Mouse (Mus musculus): ENCODE measurements around the gene March1. TPM values are rescaled to one million over a fixed set of nuclear protein-coding genes. Genes with fewer than 3 reads are reported as not detected.

March1 gene
- polyA plus RNA-seq, 1 experiment from 2014 or later, result 0.97 TPM

DNA sequence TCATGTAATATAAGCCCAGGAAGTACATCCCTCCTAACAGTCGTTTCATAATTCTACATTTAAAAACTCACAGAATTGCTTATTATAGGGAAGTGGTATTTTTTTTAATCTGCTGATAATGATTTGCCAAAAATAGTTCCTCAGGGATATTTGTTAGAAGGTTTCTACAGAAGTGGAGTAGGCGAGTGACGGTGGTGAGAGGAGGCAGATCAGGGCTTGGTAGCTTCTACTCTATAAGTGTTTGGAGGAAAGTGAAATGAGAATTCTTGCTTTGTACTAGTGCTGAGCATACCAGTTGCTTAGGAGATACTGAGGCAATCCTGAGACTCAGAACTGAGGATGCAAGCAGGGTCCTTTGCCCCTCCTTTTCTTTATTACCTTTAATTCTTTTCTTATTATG, 476.5 kb downstream of the March1 start:
- Histone ChIP-seq H3K4me3 (no peak overlapping the region), H3K27ac (no peak overlapping the region), H3K4me1 (no peaks in the 10 kb centered on the region), H3K36me3 (replicated peaks) (no peaks in the 10 kb centered on the region), H3K9me3 (no peaks in the 10 kb centered on the region), H3K27me3 (ENCODE audit: poor library complexity, severe bottlenecking) (no peaks in the 10 kb centered on the region)
- WGBS, result 92% methylated on average over 3 of the region's 3 CpGs
- no peak for DNase-seq (ENCODE audit: extremely low spot score, low spot score)

DNA sequence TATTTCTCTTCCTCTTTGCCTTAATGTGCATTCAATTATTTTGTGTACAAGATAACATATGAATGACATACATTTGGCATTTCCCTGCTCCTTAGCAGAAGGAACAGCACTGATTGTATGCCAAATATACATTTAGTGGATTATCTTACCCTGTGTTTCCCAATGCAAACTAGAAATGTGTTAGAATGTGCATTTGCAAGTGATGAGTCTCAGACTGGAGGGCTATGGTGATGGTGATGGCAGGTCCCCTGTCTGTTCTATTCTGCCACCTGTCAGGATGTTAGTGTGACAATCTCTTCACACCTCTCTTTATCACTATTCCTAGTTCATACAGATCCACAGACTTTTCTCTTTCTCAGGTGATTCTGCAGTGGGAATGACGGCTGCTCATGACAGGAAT, 480.4 kb downstream of the March1 start:
- H3K27me3 ChIP-seq (ENCODE audit: poor library complexity, severe bottlenecking), result no peaks in the 10 kb centered on the region
- 86% methylated on average over 1 of the region's 1 CpGs for WGBS
- no peaks in the 10 kb centered on the region for H3K9me3 ChIP-seq
- H3K4me3 ChIP-seq, result no peak overlapping the region
- no peak for DNase-seq (ENCODE audit: extremely low spot score, low spot score)
- H3K27ac ChIP-seq, result no peak overlapping the region
- H3K36me3 ChIP-seq (replicated peaks), result no peaks in the 10 kb centered on the region
- H3K4me1 ChIP-seq, result no peaks in the 10 kb centered on the region

DNA sequence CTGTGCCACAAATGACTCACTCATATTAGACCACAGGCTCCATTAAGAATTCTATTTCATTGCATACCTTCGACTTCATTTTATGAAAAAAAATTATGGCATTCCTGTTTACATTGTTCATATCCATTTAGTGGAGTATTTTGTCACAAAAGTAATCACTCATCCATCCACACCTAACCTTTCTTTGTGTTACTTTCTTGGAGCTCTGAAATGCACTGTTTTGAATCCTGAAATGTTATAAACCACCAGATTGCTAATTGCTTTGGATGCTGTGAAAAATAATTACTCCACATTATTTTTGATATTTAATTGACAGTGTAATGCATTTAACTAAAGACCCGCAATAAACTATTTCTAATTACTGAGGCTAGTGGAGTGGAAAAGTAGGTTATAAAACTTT, 501.6 kb downstream of the March1 start:
- Histone ChIP-seq H3K9me3 (no peaks in the 10 kb centered on the region), H3K4me3 (no peak overlapping the region), H3K4me1 (no peaks in the 10 kb centered on the region), H3K36me3 (replicated peaks) (no peaks in the 10 kb centered on the region), H3K27ac (no peak overlapping the region), H3K27me3 (ENCODE audit: poor library complexity, severe bottlenecking) (no peaks in the 10 kb centered on the region)
- no peak for DNase-seq (ENCODE audit: extremely low spot score, low spot score)
- WGBS, result 81% methylated on average over 2 of the region's 2 CpGs

DNA sequence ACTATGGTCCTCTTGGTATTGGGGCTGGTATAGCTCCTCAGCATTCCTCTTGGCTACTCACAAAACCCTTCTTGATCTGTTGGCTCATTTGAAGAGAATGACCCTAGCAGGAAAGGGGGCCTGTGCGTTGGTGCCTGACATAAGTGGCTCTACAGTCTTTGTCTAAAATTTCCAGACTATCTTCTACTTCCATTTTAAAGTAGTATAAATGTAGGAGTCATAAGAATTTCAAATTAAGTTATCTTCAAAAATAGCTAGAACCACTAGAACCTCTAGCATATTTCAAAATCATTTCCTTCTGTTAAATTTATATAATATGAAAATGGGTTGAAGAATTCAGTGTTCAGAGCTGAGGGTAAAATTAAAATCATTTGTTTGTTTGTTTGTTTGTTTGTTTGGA, 541.9 kb downstream of the March1 start:
- Histone ChIP-seq H3K4me3 (no peak overlapping the region), H3K4me1 (no peaks in the 10 kb centered on the region), H3K9me3 (no peaks in the 10 kb centered on the region), H3K27me3 (ENCODE audit: poor library complexity, severe bottlenecking) (no peaks in the 10 kb centered on the region), H3K27ac (no peak overlapping the region), H3K36me3 (replicated peaks) (no peaks in the 10 kb centered on the region)
- DNase-seq (ENCODE audit: extremely low spot score, low spot score), result no peak
- 92% methylated on average over 1 of the region's 1 CpGs for WGBS

DNA sequence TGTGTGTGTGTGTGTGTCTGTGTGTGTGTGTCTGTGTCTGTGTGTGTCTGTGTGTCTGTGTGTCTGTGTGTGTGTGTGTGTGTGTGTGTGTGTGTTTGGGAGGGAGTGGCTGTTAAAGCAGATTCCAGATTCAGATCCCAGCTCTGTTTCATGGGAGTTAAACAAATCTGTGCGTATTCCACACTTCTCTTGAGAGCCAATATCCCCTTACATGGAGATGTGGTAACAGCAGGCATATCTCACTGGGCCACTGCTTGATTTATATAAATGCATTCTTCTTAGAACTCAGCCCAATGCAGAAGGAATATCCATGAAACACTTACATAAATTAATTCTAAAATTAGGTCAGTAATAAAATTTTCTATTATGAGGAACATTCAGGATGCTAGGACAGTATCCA, 549.1 kb downstream of the March1 start:
- WGBS, result 96% methylated on average over 1 of the region's 1 CpGs
- Histone ChIP-seq H3K27ac (no peak overlapping the region), H3K27me3 (ENCODE audit: poor library complexity, severe bottlenecking) (no peaks in the 10 kb centered on the region), H3K4me1 (no peaks in the 10 kb centered on the region), H3K4me3 (no peak overlapping the region), H3K9me3 (no peaks in the 10 kb centered on the region), H3K36me3 (replicated peaks) (no peaks in the 10 kb centered on the region)
- DNase-seq (ENCODE audit: extremely low spot score, low spot score), result no peak

DNA sequence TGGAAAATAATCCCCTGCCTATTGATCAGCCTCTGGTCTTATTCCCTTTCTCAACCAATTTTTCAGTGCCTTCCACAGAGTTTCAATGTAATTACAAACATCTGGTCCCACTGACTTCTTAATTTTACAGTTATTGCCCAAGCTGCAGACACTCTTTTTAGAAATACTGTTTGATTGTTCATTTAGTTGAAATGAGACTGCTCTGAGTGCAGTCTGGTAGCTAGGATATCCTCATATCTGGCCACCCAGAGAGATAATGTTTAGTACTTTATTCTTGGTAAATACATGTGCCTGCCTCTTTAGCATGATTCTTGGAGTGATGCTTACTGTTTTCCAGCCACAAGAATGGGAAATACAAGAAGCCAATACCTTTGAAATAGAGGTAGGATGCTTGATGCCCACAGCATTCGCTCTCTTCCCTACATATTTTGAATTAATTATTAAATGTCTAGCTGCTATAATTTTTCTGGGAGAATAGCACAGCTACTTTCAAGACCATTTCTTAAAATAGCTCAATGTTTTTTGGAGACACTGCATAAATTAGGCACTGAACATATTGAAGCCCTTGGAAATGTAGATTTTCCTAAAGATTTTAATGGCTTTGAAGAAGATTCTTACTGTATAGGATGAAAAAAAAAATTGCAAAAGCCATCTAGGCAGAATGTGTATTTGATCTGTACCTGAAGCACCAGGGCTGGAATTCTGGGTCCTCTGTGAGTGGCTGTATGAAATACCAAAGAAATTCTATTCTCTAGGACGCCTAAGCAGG, 549.9 kb downstream of the March1 start:
- 92% methylated on average over 2 of the region's 2 CpGs for WGBS
- H3K27me3 ChIP-seq (ENCODE audit: poor library complexity, severe bottlenecking), result no peaks in the 10 kb centered on the region
- H3K4me1 ChIP-seq, result no peaks in the 10 kb centered on the region
- no peaks in the 10 kb centered on the region for H3K36me3 ChIP-seq (replicated peaks)
- no peak overlapping the region for H3K4me3 ChIP-seq
- no peak for DNase-seq (ENCODE audit: extremely low spot score, low spot score)
- H3K27ac ChIP-seq, result no peak overlapping the region
- H3K9me3 ChIP-seq, result no peaks in the 10 kb centered on the region

DNA sequence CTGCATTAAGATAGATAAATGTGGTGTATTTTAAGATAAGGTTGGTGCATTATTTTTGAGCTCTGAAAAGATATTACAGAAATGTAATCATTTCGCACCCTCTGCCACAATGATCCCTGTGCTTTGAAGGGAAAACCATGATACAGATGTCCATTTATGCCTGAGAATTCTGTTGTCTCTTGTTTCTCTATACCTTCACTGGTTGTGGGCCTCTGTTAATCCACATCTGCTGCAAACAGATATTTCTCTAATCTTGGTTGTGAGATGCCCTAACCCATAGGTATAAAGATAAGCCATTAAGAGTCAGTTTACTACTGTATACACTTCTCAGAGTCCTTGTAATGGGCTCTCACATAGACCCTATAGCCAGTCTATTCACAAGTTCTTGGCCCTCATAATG, 561.6 kb downstream of the March1 start:
- no peak overlapping the region for H3K4me3 ChIP-seq
- no peaks in the 10 kb centered on the region for H3K4me1 ChIP-seq
- no peak overlapping the region for H3K27ac ChIP-seq
- no peaks in the 10 kb centered on the region for H3K36me3 ChIP-seq (replicated peaks)
- no peaks in the 10 kb centered on the region for H3K27me3 ChIP-seq (ENCODE audit: poor library complexity, severe bottlenecking)
- H3K9me3 ChIP-seq, result no peaks in the 10 kb centered on the region
- WGBS, result 86% methylated on average over 1 of the region's 1 CpGs
- DNase-seq (ENCODE audit: extremely low spot score, low spot score), result no peak

DNA sequence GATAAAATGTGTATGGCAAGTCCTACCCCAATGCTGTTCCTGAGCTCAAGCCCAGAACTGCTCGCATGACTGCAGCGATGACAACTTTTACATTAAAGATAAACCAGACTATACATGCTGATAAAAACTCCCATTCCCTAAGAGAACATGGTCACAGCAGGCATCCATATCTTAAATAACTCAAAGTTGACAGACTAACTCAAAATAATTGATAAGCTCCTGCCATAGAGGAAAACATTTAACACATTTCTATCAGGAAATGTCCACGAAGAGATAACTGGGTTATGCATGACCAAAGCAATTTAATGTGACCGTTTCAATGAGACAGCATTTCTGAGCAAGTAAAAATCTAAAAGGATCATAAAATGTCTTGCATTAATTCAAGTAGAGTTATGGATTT, 563.6 kb downstream of the March1 start:
- 89% methylated on average over 4 of the region's 4 CpGs for WGBS
- no peak for DNase-seq (ENCODE audit: extremely low spot score, low spot score)
- H3K4me1 ChIP-seq, result no peaks in the 10 kb centered on the region
- no peaks in the 10 kb centered on the region for H3K36me3 ChIP-seq (replicated peaks)
- H3K27me3 ChIP-seq (ENCODE audit: poor library complexity, severe bottlenecking), result no peaks in the 10 kb centered on the region
- H3K27ac ChIP-seq, result no peak overlapping the region
- no peak overlapping the region for H3K4me3 ChIP-seq
- no peaks in the 10 kb centered on the region for H3K9me3 ChIP-seq

DNA sequence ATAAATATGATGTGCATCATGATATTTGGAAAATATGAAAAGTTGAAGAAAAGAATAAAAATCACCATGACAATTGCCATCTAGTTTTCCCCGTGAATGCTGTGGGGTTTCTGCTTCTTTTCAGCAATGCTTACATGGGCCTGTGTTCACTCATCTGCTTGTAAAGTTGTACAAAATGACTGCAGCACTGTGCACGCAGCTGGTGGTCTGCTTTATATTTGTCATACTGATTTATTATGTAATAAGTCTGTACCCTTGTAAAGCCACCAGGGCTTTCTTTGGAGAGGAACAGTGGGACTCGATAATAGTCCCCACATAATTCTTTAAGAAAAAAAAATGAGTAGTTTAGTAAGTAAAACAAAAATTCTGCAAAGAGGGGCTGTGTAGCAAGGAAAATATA, 564.6 kb downstream of the March1 start:
- DNase-seq (ENCODE audit: extremely low spot score, low spot score), result no peak

DNA sequence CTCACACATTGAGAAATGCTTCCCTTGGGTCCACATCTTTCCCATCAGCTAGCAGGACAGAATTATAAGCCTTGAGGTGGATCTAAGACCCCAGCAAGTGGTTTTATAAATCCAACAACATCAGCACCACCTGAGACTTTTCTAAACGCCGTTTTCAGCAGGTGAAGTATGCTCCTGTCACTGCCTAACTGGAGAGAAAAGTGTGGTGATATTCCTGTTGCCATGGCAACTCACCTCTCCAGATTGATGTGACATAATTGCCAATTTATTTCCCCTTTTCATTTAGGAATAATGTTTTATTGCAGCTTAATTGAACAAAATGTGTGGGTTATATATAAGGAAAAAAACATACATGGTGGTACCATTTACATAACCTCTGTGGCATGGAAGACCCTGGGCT, 565.8 kb downstream of the March1 start:
- Histone ChIP-seq H3K27me3 (ENCODE audit: poor library complexity, severe bottlenecking) (no peaks in the 10 kb centered on the region), H3K4me3 (no peak overlapping the region), H3K27ac (no peak overlapping the region), H3K4me1 (no peaks in the 10 kb centered on the region), H3K36me3 (replicated peaks) (no peaks in the 10 kb centered on the region), H3K9me3 (no peaks in the 10 kb centered on the region)
- DNase-seq (ENCODE audit: extremely low spot score, low spot score), result no peak
- 85% methylated on average over 2 of the region's 2 CpGs for WGBS

More for the DNA sequence above, 564.6 kb downstream of the March1 start:
- Histone ChIP-seq H3K4me1 (no peaks in the 10 kb centered on the region), H3K27ac (no peak overlapping the region), H3K9me3 (no peaks in the 10 kb centered on the region), H3K4me3 (no peak overlapping the region), H3K36me3 (replicated peaks) (no peaks in the 10 kb centered on the region), H3K27me3 (ENCODE audit: poor library complexity, severe bottlenecking) (no peaks in the 10 kb centered on the region)
- 90% methylated on average over 3 of the region's 3 CpGs for WGBS

DNA sequence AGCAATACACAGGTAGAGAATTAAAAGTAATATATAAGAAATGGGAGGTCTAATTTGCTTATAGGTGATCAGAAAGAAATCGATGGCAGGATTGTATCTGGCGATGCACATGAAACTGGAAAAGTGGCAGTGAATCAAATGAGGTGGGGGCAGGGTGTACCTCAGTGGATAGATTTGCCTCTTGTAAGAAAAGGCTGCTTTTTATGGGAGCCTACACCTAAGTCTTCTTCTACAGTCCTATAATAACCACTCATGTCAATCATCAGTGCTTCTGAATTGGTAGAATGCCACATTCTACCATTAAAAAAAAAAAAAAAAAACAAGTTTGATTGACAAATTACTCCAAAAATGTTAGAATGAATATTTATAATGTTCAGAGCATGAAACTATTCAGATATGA, 567.5 kb downstream of the March1 start:
- whole genome bisulfite sequencing, result 100% methylated on average over 2 of the region's 2 CpGs

DNA sequence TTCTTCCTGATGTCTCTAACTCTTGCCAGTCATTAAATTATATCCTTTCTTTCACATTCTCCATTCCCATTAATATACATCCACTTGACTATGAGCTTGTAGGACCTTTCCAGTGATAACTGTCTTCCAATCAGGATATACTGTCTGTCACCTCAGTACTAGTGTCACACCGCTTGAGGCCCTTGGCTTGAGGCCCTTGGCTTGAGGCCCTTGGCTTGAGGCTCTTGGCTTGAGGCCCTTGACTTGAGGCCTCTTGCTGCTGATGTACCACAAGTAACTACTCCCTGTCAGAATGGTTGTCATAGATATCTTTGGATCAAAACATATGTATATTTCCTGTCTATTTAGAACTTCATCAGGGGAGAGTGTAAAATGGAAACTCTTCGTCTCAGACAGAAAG, 576.7 kb downstream of the March1 start:
- Histone ChIP-seq H3K27me3 (ENCODE audit: poor library complexity, severe bottlenecking) (no peaks in the 10 kb centered on the region), H3K27ac (no peak overlapping the region), H3K4me1 (no peaks in the 10 kb centered on the region), H3K9me3 (no peaks in the 10 kb centered on the region), H3K4me3 (no peak overlapping the region), H3K36me3 (replicated peaks) (no peaks in the 10 kb centered on the region)
- 90% methylated on average over 2 of the region's 2 CpGs for WGBS
- DNase-seq (ENCODE audit: extremely low spot score, low spot score), result no peak

More for the DNA sequence above, 567.5 kb downstream of the March1 start:
- Histone ChIP-seq H3K27me3 (ENCODE audit: poor library complexity, severe bottlenecking) (no peaks in the 10 kb centered on the region), H3K27ac (no peak overlapping the region), H3K4me3 (no peak overlapping the region), H3K9me3 (no peaks in the 10 kb centered on the region), H3K4me1 (no peaks in the 10 kb centered on the region), H3K36me3 (replicated peaks) (no peaks in the 10 kb centered on the region)
- no peak for DNase-seq (ENCODE audit: extremely low spot score, low spot score)

DNA sequence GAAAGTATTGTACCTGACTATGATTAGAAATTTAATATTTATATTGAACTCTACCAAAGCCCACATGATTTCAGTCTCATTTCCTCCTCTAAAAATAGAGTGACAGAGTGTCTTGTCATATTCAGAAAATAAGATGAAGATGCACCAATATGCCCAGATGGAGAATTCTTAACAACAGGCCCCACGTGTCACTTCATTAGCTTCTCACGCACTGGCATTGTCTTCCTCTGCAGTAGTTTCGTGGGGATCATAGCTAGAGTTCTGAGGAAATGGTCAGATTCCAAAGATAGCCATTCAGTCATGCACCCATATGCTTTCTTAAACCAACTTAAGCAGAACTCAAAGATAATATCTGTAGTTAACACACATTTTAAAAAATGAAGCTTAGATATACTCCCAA, 582.5 kb downstream of the March1 start:
- H3K36me3 ChIP-seq (replicated peaks), result no peaks in the 10 kb centered on the region
- 95% methylated on average over 3 of the region's 3 CpGs for WGBS
- H3K27me3 ChIP-seq (ENCODE audit: poor library complexity, severe bottlenecking), result no peaks in the 10 kb centered on the region
- no peak overlapping the region for H3K4me3 ChIP-seq
- no peak overlapping the region for H3K27ac ChIP-seq
- DNase-seq (ENCODE audit: extremely low spot score, low spot score), result no peak
- no peaks in the 10 kb centered on the region for H3K4me1 ChIP-seq
- H3K9me3 ChIP-seq, result no peaks in the 10 kb centered on the region

Measured in forebrain, embryonic 10.5 days (tissue).